Mouse (Mus musculus) olfactory bulb, adult 2 months (tissue): ENCODE data around the gene Naa35.

Experiments used
- CTCF ChIP-seq: fragments of 200-500 bp; IDR thresholded peaks from 2 replicates; pipeline ENCODE4 v1.5.1; 2012; ENCODE audit warnings: low read depth, mild to moderate bottlenecking, low read length, moderate library complexity; ENCODE audit not compliant: insufficient read depth
- POLR2A ChIP-seq: fragments of 200-500 bp; IDR thresholded peaks from 2 replicates; pipeline ENCODE4 v1.6.1; 2012; ENCODE audit warnings: mild to moderate bottlenecking, low read depth, low read length, moderate library complexity; ENCODE audit not compliant: insufficient read depth

GRCm38 (mm10) chr13:59556670-59557069, 28.4 kb upstream of the Naa35 start:
- TF ChIP-seq CTCF (no peak), POLR2A (no peak)
